Mouse (Mus musculus) neural tube, embryonic 11.5 days (tissue): ENCODE results near the gene Eps15l1. TPM values are rescaled to one million over a fixed set of nuclear protein-coding genes. Genes with fewer than 3 reads are reported as not detected.

Experiments used
- ATAC-seq: fragments of 200-750 bp; cut with Nextera tagmentation; 2 replicates; pipeline ENCODE4 v1.8.0; 2017; ENCODE audit warnings: moderate number of reproducible peaks, mild to moderate bottlenecking, moderate TSS enrichment, moderate library complexity; ENCODE audit not compliant: insufficient read depth, low FRiP score, low TSS enrichment
- DNase-seq: peaks from one replicate; pipeline ENCODE4 v3.0.0-alpha.2; 2015; ENCODE audit warnings: low spot score
- H3K27ac ChIP-seq: fragments of 300-500 bp; sonication (generic); 2 replicates; pipeline ENCODE4 v1.5.1; 2014; ENCODE audit warnings: low read depth, mild to moderate bottlenecking, low read length
- H3K27me3 ChIP-seq: fragments of 300-500 bp; sonication (generic); 2 replicates; pipeline ENCODE4 v1.6.1; 2014; ENCODE audit warnings: mild to moderate bottlenecking, low read length, mixed read lengths; ENCODE audit not compliant: control insufficient read depth, insufficient read depth
- H3K36me3 ChIP-seq: fragments of 300-500 bp; sonication (generic); 2 replicates; pipeline ENCODE4 v1.6.1; 2014; ENCODE audit warnings: mild to moderate bottlenecking, low read length, moderate library complexity, mixed read lengths; ENCODE audit not compliant: control insufficient read depth, insufficient read depth
- H3K4me1 ChIP-seq: fragments of 300-500 bp; sonication (generic); 2 replicates; pipeline ENCODE4 v1.6.1; 2014; ENCODE audit warnings: low read length, mixed read lengths; ENCODE audit not compliant: control insufficient read depth, insufficient read depth
- H3K4me2 ChIP-seq: fragments of 300-500 bp; sonication (generic); 2 replicates; pipeline ENCODE4 v1.6.1; 2014; ENCODE audit warnings: low read depth, mild to moderate bottlenecking, moderate library complexity
- H3K4me3 ChIP-seq: fragments of 300-500 bp; sonication (generic); 2 replicates; pipeline ENCODE4 v1.5.1; 2014; ENCODE audit warnings: low read depth, low read length
- H3K9ac ChIP-seq: fragments of 300-500 bp; sonication (generic); 2 replicates; pipeline ENCODE4 v1.6.1; 2014; ENCODE audit warnings: mild to moderate bottlenecking, low read length
- H3K9me3 ChIP-seq: fragments of 300-500 bp; sonication (generic); 2 replicates; pipeline ENCODE4 v1.6.1; 2016; ENCODE audit warnings: low read length; ENCODE audit not compliant: control insufficient read depth
- WGBS: fragments of 180-500 bp; shearing (Covaris S2); extraction: QIAGEN DNeasy Blood & Tissue Kit; methylation state at CpG from one replicate; pipeline ENCODE4 v1.1.7; 2014; 5-methylcytosine and 5-hydroxymethylcytosine counted together
- polyA plus RNA-seq: library from polyadenylated mRNA; unstranded; fragments of >200 nt; fragmentation: Nextera tagmentation; extraction: Ambion mirVana; gene quantifications from 2 replicates; pipeline ENCODE4 v1.2.1, GENCODE M21; 2014

Gene Eps15l1
- polyA plus RNA-seq, 1 experiment from 2014 or later: 81.0 TPM

GRCm38 (mm10) chr8:72401381-72401780 lies 19.9 kb downstream of the Eps15l1 start:
- H3K27ac ChIP-seq: no peak overlapping the region
- H3K4me3 ChIP-seq: no peak overlapping the region
- ATAC-seq (no peak), DNase-seq (no peak)
- peaks cover 4% of the 10 kb centered on the region for H3K36me3 ChIP-seq
- H3K4me2 ChIP-seq: no peak overlapping the region
- no peak overlapping the region for H3K9ac ChIP-seq
- no peaks in the 10 kb centered on the region for H3K27me3 ChIP-seq
- 0 out of 2 replicates have a peak, but pooled peaks cover 5% of the 10 kb centered on the region for H3K4me1 ChIP-seq
- WGBS: 89% methylated on average over 1 of the region's 1 CpGs
- H3K9me3 ChIP-seq: no peaks in the 10 kb centered on the region

- 93% methylated on average over 2 of the region's 2 CpGs for WGBS
- no peak overlapping the region for H3K4me2 ChIP-seq
- H3K36me3 ChIP-seq: peaks cover 36% of the 10 kb centered on the region
Measured at GRCm38 (mm10) chr8:72385737-72386136, 35.5 kb downstream of the Eps15l1 start.

GRCm38 (mm10) chr8:72382395-72382794 lies 38.9 kb downstream of the Eps15l1 start:
- H3K36me3 ChIP-seq: peaks cover 43% of the 10 kb centered on the region
- H3K4me1 ChIP-seq: no peaks in the 10 kb centered on the region
- no peak for ATAC-seq
- DNase-seq: no peak
- H3K9ac ChIP-seq: no peak overlapping the region
- no peak overlapping the region for H3K4me2 ChIP-seq
- no peaks in the 10 kb centered on the region for H3K27me3 ChIP-seq
- H3K27ac ChIP-seq: no peak overlapping the region
- 55% methylated on average over 5 of the region's 5 CpGs for WGBS
- H3K9me3 ChIP-seq: no peaks in the 10 kb centered on the region; the same call in 1 of the 2 replicates
- H3K4me3 ChIP-seq: no peak overlapping the region

More at GRCm38 (mm10) chr8:72385737-72386136, 35.5 kb downstream of the Eps15l1 start:
- H3K27ac ChIP-seq: no peak overlapping the region
- ATAC-seq: no peak
- no peaks in the 10 kb centered on the region; the same call in 1 of the 2 replicates for H3K9me3 ChIP-seq
- H3K27me3 ChIP-seq: no peaks in the 10 kb centered on the region
- no peak for DNase-seq
- H3K9ac ChIP-seq: no peak overlapping the region
- no peak overlapping the region for H3K4me3 ChIP-seq
- H3K4me1 ChIP-seq: no peaks in the 10 kb centered on the region

- Histone ChIP-seq H3K27ac (no peak overlapping the region), H3K4me1 (no peaks in the 10 kb centered on the region), H3K9me3 (no peaks in the 10 kb centered on the region; the same call in 1 of the 2 replicates), H3K36me3 (peaks cover 39% of the 10 kb centered on the region), H3K9ac (no peak overlapping the region), H3K4me3 (no peak overlapping the region), H3K4me2 (no peak overlapping the region), H3K27me3 (no peaks in the 10 kb centered on the region)
- no peak for ATAC-seq
- no peak for DNase-seq
- 86% methylated on average over 8 of the region's 8 CpGs for WGBS
Measured at GRCm38 (mm10) chr8:72380656-72381055, 40.6 kb downstream of the Eps15l1 start.

GRCm38 (mm10) chr8:72376900-72377299 lies 44.4 kb downstream of the Eps15l1 start:
- 97% methylated on average over 2 of the region's 2 CpGs for WGBS
- Histone ChIP-seq H3K4me3 (no peak overlapping the region), H3K36me3 (peaks cover 24% of the 10 kb centered on the region), H3K4me1 (no peaks in the 10 kb centered on the region), H3K27ac (no peak overlapping the region), H3K9me3 (no peaks in the 10 kb centered on the region; the same call in 1 of the 2 replicates), H3K4me2 (no peak overlapping the region), H3K9ac (no peak overlapping the region), H3K27me3 (no peaks in the 10 kb centered on the region)
- no peak for DNase-seq
- no peak for ATAC-seq

GRCm38 (mm10) chr8:72376309-72376708 lies 45.0 kb downstream of the Eps15l1 start:
- H3K36me3 ChIP-seq: peaks cover 27% of the 10 kb centered on the region
- ATAC-seq: no peak
- H3K4me3 ChIP-seq: no peak overlapping the region
- no peak overlapping the region for H3K4me2 ChIP-seq
- no peaks in the 10 kb centered on the region; the same call in 1 of the 2 replicates for H3K9me3 ChIP-seq
- no peak overlapping the region for H3K27ac ChIP-seq
- no peak for DNase-seq
- no peaks in the 10 kb centered on the region for H3K4me1 ChIP-seq
- H3K27me3 ChIP-seq: no peaks in the 10 kb centered on the region
- H3K9ac ChIP-seq: no peak overlapping the region
- over 99% methylated on average over 5 of the region's 5 CpGs for WGBS

- no peak overlapping the region for H3K27ac ChIP-seq
- H3K4me2 ChIP-seq: no peak overlapping the region
- H3K4me1 ChIP-seq: no peaks in the 10 kb centered on the region
- no peak for ATAC-seq
- no peak overlapping the region for H3K9ac ChIP-seq
- no peak for DNase-seq
- H3K27me3 ChIP-seq: no peaks in the 10 kb centered on the region
- H3K9me3 ChIP-seq: no peaks in the 10 kb centered on the region
- H3K4me3 ChIP-seq: no peak overlapping the region
- H3K36me3 ChIP-seq: peaks cover 30% of the 10 kb centered on the region
- 87% methylated on average over 5 of the region's 5 CpGs for WGBS
Measured at GRCm38 (mm10) chr8:72375161-72375560, 46.1 kb downstream of the Eps15l1 start.

- H3K9ac ChIP-seq: no peak overlapping the region
- no peak overlapping the region for H3K4me3 ChIP-seq
- ATAC-seq: no peak
- no peaks in the 10 kb centered on the region for H3K4me1 ChIP-seq
- no peak overlapping the region for H3K4me2 ChIP-seq
- DNase-seq: no peak
- no peaks in the 10 kb centered on the region for H3K27me3 ChIP-seq
- WGBS: 96% methylated on average over 4 of the region's 4 CpGs
- H3K27ac ChIP-seq: no peak overlapping the region
- H3K36me3 ChIP-seq: peaks cover 37% of the 10 kb centered on the region
- no peaks in the 10 kb centered on the region for H3K9me3 ChIP-seq
Measured at GRCm38 (mm10) chr8:72372311-72372710, 48.9 kb downstream of the Eps15l1 start.

GRCm38 (mm10) chr8:72371356-72371755 lies 49.9 kb downstream of the Eps15l1 start:
- H3K4me2 ChIP-seq: no peak overlapping the region
- H3K36me3 ChIP-seq: peaks cover 41% of the 10 kb centered on the region
- ATAC-seq: no peak
- no peak for DNase-seq
- H3K9me3 ChIP-seq: no peaks in the 10 kb centered on the region
- H3K27me3 ChIP-seq: no peaks in the 10 kb centered on the region
- no peak overlapping the region for H3K4me3 ChIP-seq
- 89% methylated on average over 3 of the region's 3 CpGs for WGBS
- no peak overlapping the region for H3K27ac ChIP-seq
- no peaks in the 10 kb centered on the region for H3K4me1 ChIP-seq
- no peak overlapping the region for H3K9ac ChIP-seq
